Mouse (Mus musculus): ENCODE data around the gene Ube2f.
A peak's percentile ranks its signal among the peaks of the same experiment; 100 is the strongest.

The Ube2f gene

DNA sequence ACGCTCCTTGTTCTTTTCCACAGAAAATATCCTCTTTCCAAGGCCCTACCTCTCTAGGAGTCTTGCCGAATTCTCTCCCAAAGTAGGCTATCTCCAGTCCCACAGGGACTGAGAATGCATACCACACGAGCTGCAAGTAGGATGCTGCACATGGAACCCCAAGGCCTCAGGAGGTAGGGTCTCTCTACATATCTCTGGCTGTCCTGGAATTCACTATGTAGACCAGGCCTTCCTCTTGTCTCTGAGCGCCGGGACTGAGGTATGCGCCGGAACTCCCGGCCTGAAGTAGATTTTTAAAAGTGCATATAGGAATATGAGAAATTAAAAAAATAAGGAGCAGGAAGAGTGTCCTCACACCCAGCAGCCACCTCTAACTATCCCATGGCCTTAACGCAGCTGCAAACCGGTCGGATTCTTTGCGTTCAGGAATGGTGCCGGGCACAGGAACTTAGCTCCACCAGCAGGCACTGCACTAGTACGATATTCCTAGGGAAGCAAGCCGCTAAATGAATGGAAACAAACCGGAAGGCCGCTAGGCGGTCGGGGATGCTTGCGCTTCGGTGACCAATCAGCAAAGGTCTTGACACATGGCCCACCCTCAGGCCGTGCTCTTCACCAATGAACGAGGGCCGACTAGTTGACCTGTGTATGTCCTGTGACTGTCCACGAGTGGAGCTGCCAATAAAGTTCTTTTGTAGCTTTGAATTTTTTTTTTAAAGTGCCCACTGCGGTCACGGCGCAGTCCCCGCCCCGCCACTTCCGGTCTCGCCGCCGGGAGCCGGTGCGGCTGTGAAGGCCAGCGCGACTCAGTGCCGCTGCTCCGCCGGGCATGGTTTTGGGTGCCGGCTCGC is at the start of gene Ube2f:
Gene Ube2f, plus strand, starts transcription at position 741 of the 851 bp plus-strand sequence.
- peak; percentile 99 for DNase-seq

DNA sequence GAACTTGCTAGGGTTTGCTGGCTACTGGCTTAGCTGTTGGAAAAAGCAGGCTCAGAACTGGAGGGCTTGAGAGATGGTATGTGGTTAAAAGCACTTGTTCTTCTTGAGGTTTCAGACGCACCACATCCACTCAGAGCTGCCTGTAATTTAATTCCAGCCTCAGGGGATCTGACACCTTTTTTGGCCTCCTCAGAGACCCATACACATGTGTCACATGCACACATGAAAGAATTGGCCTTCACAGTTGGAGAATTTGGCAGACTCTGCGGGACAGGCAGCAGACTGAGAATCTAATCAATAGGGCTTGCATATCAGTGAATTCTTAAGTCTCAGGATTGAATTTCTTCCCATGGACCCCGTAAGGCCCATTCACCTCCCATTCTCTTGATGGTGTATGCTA is 49.0 kb upstream of the Ube2f start:
- no peak for DNase-seq

DNA sequence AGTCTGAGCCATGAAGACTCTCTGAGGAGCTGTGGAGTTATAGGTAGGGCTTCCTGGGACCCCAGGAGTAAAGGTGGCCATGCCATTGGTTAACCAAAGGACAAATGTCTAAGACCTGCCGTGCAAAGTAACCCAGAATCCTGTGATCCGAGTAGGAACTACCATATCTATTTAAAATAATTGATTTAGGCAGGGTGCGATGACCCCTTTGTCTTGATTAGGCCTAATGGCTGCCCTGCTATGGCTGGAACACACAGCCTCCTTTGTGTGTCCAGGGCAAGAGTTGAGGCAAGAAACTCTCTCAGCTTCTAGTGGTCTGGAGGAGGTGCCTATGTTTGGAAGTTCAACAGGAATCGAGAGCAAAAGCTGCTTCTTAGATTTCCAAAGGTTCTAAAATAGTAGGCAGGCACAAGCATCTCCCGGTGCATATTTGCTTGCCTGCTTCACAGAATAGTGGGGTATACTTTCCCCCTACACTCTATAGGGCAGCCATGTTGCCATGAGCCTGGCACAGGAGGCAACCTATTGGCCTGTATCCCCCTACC is 45.8 kb upstream of the Ube2f start:
- peak; percentile 78 for DNase-seq

DNA sequence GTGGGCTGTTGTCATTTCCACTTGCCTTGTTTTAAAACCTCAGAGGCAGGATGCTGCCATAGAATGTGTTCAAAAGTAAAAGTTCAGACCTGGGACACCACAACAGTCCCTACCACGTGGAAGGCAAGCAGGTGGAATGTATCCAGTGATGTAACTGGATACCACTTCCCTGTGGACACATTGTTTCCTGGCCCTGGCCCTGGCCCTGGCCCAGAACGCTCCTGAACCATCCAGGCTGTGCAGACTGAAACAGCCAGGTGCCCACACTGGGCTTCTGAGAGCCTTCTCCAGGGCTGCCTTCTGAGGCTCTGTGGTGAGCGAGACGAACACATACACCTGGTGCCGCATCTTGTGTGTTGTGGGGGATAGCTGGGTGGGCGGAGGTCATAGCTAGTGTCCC is 44.5 kb upstream of the Ube2f start:
- DNase-seq = no peak

DNA sequence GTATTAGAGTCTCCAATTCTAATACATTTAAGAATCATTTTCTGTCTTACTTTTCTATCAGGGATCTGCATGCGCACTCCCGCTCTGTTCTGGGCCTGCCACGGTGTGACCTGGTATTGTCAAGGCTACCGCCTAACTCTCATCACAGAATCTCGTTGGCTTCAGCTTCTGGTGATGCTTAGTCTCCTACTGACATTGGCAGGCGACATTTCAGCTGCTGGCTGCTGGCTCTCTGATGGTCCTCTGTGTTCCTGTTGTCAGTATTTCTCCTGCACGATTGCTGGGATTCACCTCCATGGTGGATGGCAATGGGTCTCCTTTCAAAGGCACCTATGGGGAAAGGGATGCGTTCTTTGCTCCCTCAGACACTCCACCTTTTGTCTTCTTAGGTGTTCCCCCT is 43.8 kb upstream of the Ube2f start:
- no peak for DNase-seq

DNA sequence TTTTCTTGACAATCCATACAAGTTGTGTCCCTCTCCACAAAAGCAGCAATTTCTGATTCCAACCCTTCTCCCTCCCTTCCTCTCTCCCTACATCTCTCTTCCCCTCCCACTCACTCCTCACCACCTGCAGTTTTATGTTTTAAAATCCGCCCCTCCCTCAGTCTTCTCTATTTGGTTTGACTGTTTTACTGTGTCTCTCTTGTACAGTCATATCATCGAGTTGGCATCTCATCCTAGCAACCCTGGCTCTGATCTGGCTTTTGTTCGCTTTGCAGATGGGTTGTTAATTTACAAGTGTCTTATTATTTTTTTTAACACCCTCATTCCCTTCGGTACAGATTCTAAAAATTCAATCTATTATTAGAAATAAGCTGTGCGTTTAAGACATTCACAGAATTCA is 43.2 kb upstream of the Ube2f start:
- DNase-seq = no peak

DNA sequence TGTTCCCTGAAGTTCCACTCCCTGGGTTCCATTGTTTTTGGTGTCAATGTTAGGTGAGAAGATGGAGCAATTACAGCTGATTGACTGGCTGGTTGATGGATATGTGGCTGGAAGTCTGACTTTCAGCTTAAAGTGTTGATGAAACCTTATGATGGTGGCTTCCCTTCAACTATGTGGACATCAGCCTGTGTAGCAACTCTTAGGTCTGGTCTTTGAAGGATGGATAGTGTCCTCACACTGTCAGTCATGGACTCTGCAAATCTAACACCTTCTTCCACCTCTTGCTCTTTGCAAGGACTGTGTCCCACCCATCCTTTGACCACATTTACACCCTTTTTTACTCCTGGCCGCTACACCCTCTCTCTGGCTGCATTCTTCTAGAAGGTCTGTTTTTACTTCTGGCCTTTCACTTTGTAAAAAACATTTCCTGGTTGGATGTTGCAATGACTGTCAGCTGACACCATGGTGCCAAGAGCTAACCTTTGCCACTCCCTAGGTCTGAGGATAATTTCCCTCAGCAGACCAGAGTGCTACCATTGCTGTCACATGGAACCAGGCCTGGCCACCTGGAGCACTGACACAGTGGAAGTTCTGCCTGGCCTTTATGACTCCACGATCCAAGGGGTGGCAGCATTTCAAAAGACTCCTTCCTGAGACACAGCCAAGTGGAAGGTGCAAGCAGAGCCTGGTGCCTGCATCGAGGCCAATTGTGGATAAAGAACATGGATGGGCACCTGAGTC is 42.6 kb upstream of the Ube2f start:
- DNase-seq = no peak

DNA sequence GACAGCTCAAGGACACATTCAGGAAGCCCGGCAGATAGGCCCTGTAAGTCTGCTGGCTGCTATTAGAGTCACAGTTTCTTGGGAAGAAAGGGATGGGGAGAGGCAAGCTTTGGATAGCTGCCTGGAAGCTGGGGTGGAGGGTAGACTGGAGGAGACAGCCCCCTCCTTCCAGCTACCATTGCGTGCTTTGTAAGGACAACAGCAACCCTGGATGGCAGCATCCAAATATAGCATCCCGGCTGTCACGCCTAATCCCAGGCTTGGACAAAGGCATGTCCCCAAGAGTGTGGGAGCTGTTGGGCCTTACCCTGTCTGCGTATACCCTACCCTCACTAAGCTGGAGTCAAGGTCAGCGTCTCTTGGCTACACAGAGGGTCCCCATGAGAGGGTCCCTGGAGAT is 40.8 kb upstream of the Ube2f start:
- no peak for DNase-seq

DNA sequence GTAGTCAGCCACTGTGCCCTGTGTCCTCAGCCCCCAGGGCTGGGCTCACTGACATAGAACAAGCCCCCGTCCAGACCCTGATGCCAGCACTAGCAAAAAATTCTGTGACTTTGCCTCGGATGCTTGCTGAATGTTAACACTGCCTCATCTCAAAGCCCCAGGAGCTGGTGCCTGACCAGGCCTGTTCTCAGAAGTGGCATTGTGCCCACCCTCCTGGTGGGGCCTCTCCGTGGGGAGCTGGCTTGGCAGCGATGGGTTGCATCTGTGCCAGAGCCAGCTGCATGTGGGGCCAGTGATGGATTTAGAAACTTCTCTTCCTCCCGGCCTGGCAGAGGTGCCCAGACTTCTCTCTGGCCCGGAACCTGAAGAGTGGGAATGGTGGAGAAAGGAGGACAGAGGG is 40.3 kb upstream of the Ube2f start:
- DNase-seq = no peak

DNA sequence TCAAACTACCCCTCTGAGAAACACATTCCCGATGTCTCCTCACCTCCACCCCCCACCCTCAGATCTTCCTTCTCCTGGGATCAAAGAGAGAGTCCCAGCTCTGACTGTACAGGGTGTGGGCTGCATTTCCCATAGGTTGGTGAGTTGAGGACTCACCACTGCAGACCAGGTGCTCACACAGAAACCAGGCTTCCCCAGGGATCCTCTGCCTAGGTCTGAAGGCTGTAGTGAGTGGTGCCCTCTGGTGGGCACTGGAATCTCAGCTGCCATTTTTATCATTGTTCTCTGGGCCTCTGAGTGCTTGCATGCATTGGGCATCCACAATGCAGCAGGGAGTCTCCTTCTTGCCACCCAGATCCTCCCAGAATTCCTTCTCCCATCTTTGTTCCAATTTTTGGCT is 39.0 kb upstream of the Ube2f start:
- DNase-seq = peak; percentile 78

DNA sequence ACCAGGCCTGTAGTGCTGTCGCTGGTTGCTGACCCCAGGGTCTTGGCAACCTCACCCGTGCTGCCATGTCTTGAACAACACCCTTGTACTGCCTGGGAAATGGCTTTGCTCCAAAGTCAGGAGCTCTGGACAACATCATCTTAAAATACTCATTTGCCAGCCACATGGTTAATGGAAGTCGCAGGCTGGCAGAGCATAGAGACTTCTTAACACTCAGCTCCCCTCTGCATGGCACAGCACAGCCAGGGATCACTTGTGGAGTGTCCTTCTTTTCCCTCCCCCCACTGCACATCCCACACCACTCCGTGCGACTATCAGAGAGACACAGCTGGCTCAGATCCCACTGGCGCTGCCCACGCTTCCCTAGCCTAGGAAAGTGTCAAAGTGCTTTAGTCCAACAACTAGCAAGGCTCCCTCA is 38.5 kb upstream of the Ube2f start:
- no peak for DNase-seq

DNA sequence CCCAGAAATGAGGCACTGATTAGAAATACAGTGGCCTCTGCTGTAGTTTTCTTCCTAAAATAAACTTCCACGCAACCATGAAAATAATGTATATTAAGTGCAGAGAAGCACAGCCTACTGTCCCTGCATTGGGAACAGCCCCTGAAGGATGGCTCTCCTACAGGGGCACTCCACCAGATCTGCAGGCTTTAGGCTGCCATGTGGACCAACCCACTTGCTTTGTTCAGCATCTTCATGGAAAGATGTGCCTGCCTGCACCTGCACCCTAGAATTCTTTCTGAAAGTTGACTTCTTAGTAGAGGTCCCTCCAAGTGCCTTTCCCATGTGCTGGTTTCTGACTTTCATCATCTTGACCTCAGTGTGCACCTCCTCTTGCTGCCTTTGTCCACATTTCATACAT is 34.8 kb upstream of the Ube2f start:
- no peak for DNase-seq

DNA sequence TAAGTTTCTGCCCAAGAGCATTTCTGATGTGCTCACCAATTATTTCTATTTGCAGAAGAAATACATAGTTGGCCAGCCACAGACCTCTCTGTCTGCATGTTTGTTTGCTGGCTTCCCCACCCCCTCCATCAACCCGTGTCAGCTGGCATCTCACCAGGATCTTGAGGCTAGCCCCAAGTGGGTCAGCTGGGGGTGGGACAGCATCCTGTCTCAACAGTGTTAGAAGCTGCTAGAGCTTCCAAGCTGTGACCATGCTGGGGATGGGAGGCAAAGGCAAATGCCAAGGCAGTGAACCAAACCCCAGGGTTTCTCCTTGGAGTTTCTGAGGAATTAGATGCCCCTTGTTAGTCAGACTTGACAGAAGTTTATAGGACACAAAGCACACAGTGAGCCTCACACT is 34.1 kb upstream of the Ube2f start:
- peak; percentile 61 for DNase-seq

DNA sequence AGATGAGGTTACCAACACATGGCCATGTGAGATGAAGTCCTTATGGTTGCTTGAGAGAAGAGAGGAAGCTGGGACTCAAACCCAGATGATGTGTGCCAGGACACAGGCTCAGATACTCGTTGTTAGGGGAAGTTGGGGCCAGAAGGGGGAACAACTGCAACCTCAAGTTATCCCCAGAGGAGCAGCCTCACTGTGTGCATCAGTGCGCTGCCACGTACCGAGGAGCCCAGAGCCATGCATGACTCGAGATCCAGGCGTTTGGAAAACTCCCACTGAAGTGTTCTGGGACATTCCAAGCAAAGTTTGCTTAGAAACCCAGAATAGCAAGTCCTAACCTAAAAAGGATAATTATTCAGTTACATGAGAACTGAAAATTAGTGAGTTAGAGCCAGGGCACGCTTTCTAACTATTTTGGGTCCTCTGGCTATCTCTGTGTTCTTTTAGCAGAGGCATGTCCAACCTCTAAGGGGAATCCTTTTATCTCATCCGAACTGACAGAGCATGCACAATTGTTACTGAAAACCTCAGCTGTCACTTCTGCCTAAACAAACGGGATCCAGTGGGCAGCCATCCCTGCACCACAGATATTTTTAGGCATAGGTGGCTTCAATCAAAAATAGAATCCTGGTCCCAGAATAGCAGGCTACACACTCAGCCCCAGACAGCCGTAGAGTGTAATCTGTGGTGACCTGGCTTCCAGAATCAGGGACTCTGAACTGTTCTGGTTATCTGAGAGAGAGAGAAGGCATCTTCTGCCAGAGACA is 33.4 kb upstream of the Ube2f start:
- DNase-seq = peak; percentile 53

DNA sequence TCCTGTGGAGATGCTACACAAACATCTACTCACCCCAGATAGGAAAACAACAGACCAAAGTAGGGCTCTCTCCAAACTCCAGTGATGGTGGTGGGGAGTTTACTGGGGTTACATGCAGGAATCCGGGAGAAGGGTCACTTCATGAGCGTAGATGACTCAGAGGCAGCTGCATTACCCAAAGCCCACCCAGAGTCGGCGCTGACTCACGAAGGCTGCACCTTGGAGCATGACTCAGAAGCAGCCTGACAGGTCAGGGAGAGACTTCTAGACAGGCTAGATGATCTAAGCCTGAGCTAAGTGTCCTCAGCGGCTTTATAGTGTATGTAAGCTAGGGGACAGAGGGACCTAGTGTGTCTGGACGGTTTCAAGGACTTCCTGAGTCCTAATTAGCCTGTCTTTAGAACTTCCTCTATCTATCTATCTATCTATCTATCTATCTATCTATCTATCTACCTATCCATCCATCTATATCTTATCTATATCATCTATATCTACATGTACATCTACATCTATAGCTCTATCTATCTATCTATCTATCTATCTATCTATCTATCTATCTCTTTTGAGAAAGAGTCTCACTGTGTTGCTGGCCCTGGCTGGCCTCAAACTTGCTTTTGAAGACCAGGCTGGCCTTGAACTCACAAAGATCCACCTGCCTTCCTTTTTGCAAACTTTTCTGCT is 30.3 kb upstream of the Ube2f start:
- DNase-seq = no peak

DNA sequence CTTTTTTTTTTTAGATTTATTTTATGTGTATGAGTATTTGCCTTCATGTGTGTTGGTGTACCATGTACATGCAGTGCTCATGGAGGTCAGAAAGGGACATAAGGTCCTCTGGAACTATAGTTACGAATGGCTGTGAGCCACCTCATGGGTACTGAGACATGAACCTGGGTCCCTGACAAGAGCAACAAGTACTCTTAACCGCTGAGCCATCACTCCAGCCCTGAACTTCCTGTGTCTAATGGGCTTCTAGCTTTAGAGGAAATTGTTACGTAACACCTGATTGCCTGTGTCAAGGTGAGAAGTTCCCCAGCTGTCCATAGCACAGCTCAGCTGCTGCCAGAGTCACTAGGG is 29.8 kb upstream of the Ube2f start:
- DNase-seq = no peak

DNA sequence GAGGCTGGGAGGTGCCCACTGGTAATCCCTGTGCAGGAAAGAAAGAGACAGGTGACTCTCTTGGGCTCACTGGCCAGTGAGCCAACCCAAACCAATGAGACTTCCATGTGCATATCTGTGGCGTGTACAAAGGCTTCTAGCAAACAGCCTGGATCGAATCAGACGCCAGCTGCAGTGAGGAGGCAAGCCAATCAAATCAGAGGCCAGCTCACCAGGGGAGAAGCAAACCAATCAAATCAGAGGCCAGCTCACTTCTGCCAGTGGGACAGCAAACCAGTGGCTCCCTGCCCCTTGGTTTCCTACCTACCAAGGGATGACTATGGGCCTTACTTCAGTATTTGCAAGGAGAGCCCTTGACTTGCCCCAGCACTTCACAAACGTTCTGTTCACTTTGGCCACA is 23.5 kb upstream of the Ube2f start:
- no peak for DNase-seq

DNA sequence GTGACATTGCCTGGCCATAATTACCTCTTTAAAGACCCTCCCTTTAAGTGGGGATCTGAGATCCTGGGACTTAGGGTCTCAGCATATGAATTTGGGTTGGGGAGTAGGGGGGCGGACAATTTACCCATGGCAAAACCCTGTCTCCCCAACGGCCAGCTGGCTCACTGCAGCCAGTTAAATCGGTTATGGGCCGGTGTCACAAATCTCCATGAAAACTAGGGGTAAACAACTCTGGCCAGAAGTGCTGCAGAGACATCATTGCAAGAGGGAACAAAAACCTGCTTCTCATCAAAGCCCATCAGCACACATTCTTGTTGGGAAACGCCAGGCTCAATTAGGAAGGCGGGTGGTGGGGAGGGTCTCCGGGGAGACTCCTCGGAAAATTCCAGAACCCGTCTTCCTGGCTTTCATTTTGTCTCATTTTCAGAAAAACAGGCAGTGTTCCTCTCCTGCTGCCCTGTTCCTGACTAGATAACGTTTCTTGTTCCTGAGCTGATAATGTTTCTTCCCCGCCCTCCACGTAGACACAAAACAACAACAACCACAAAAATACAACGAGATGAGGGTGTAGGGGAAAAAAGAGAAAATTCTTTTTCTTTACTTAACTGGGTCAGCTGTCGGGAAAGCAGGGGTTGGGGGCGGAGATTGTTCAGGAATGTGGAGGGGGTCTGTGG is 22.6 kb upstream of the Ube2f start:
- peak; percentile 35 for DNase-seq

DNA sequence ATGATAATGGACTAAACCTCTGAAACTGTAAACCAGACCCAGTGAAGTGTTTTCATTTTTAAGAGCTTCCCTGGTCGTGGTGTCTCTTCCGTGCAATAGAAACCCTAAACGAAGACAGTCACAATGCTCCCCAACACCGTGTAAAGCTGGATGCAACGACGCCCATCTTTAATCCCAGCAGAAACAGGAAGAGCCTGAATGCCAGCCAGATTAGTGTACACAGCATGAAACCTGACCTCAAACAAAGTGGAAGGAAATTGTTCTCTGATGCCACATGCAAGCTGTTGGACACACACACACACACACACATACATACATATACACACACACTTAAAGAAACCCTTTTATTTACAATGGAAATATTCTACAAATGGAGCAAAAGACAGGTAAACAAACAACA is 19.0 kb upstream of the Ube2f start:
- no peak for DNase-seq

DNA sequence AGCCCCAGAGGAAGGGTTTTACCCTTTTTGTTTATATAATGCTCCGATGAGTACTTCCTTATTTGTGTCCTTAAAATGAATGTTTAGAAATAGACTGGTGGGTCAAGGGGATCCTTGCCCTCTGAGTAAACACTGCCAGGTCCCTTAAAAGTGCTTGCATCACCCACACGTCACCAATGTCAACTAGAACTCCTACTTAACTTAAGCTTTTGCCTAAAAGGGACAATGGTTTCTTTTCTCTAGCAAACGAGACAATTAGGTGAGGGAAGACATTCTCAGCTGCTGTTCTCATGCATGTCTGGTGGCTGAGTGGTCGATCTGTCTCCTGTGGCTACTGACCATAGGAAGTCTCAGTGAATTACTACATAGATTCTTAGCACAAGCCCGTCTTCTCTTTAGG is 18.2 kb upstream of the Ube2f start:
- no peak for DNase-seq

DNA sequence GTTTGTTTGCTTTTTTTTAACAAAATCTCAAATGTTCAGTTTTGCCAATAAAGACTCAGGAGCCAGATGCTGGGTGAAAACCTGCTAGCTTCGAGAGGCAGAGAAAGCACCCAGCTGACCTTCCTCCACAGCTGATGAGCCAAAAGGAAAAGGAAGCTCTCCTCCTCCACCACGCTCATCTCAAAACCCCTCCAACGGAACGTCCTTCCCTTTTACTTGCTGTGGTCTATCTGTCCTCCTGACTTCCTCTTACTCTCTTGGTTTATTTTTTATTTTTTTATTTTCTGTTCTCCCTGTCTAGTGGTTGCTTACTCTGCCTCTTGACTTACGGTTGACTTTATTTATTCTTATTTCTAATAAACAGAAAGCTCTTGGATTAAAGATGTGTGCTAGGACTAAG is 14.7 kb upstream of the Ube2f start:
- no peak for DNase-seq

DNA sequence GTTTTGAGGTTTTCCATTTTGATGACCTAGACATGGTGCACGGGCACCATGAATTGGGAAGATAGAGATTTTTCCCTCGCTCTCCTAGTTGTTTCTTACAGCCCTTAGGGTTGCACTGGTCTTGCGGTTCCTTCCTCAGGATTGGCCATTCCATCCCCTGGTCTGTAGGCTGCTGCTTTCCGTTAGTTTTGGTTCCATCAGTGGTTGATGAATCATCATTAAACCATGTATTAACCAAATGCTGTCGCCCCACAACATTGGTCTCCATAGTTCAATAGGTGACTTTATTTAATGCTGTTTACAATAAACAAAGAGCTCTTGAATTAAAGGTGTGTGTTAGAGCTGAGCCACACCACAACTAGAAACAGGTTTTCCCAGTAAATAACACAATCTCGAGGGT is 12.4 kb upstream of the Ube2f start:
- DNase-seq = no peak

Data from retina, postnatal 1 day (tissue).